Mouse (Mus musculus): ENCODE measurements at regions not wholly inside any gene's neighbourhood (a gene's known extent, or its start where the extent isn't known, plus 50 kb on each side); places are given as distances from the start of the nearest gene placed in this dataset.

DNA sequence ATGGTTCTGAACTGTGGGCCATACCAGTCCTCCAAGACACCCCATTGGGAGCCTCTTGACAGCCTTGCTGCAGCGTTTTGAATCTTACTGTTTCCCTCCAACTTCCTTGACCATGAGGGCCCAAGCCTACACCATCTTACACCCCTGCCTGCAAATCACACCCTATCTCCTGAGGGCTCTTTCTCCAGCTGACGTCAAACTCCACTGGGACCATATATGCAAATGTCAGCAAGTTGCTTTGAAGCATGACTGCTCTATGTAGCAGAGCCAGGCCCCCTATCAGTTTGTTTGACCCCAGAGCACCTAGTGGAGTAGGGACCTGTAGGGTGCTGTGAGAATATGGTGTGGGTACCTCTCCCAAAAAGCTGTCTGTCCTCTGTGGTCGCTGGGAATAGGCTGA is 172.8 kb downstream of the Ttc8 start:
- no peak overlapping the region for H3K4me3 ChIP-seq (ENCODE audit: low read length)
- peaks cover 14% of the 10 kb centered on the region; the same call in 1 of the 2 replicates for H3K27me3 ChIP-seq (ENCODE audit: insufficient read depth, low read length)
- H3K9ac ChIP-seq (replicated peaks; ENCODE audit: low read length) = no peak overlapping the region
- H3K4me2 ChIP-seq (replicated peaks; ENCODE audit: low read depth, low read length) = no peak overlapping the region
- ATAC-seq (ENCODE audit: low FRiP score, low TSS enrichment) = no peak
- no peaks in the 10 kb centered on the region for H3K36me3 ChIP-seq (ENCODE audit: insufficient read depth, low read length)
- 0 out of 2 replicates have a peak, but pooled peaks cover 4% of the 10 kb centered on the region for H3K4me1 ChIP-seq (ENCODE audit: insufficient read depth, low read length)
- no peak overlapping the region for H3K27ac ChIP-seq (ENCODE audit: low read length)
- H3K9me3 ChIP-seq (ENCODE audit: low read length) = no peaks in the 10 kb centered on the region
- WGBS = 61% methylated on average over 3 of the region's 3 CpGs

DNA sequence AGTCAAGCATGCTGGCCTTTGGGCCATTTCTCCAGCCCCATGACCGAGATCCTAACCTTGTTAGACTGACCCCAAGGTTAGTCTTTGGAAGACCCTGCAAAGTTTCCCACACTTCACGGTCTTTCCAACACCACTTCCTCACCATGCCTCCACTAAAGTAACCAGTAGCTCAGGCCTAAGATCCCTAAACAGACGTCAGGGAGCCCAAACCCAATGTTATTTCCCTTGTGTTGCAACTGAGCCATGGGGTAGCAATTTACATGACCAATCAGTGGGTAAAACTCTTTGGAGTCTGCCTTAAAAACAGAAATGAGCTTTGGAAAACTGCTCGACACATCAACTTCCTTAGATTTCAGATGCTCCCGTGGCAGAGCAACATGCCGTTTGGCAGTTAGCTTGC is 173.6 kb downstream of the Ttc8 start:
- H3K27me3 ChIP-seq (ENCODE audit: insufficient read depth, low read length) = peaks cover 18% of the 10 kb centered on the region; the same call in 1 of the 2 replicates
- no peak overlapping the region for H3K9ac ChIP-seq (replicated peaks; ENCODE audit: low read length)
- WGBS = 86% methylated on average over 6 of the region's 6 CpGs
- no peak overlapping the region for H3K27ac ChIP-seq (ENCODE audit: low read length)
- ATAC-seq (ENCODE audit: low FRiP score, low TSS enrichment) = no peak
- no peak overlapping the region for H3K4me2 ChIP-seq (replicated peaks; ENCODE audit: low read depth, low read length)
- H3K36me3 ChIP-seq (ENCODE audit: insufficient read depth, low read length) = no peaks in the 10 kb centered on the region
- no peaks in the 10 kb centered on the region for H3K9me3 ChIP-seq (ENCODE audit: low read length)
- no peak overlapping the region for H3K4me3 ChIP-seq (ENCODE audit: low read length)
- H3K4me1 ChIP-seq (ENCODE audit: insufficient read depth, low read length) = 0 out of 2 replicates have a peak, but pooled peaks cover 4% of the 10 kb centered on the region

GRCm38 (mm10) chr12:99096930-99097617 is 176.7 kb downstream of the Ttc8 start:
- Histone ChIP-seq H3K9ac (replicated peaks; ENCODE audit: low read length) (no peak overlapping the region), H3K4me2 (replicated peaks; ENCODE audit: low read depth, low read length) (0 out of 2 replicates have a peak overlapping the region, but pooled peaks have one; percentile 1), H3K27ac (ENCODE audit: low read length) (0 out of 2 replicates have a peak overlapping the region, but pooled peaks have one; percentile 4), H3K27me3 (ENCODE audit: insufficient read depth, low read length) (peaks cover 20% of the 10 kb centered on the region; the same call in 1 of the 2 replicates), H3K4me3 (ENCODE audit: low read length) (no peak overlapping the region), H3K36me3 (ENCODE audit: insufficient read depth, low read length) (no peaks in the 10 kb centered on the region), H3K9me3 (ENCODE audit: low read length) (no peaks in the 10 kb centered on the region), H3K4me1 (ENCODE audit: insufficient read depth, low read length) (0 out of 2 replicates have a peak, but pooled peaks cover 4% of the 10 kb centered on the region)
- peak; percentile 70 for ATAC-seq (ENCODE audit: low FRiP score, low TSS enrichment)
- WGBS = 34% methylated on average over 14 of the region's 14 CpGs

- H3K4me2 ChIP-seq (replicated peaks; ENCODE audit: low read depth, low read length) = no peak overlapping the region
- H3K4me1 ChIP-seq (ENCODE audit: insufficient read depth, low read length) = 0 out of 2 replicates have a peak, but pooled peaks cover 4% of the 10 kb centered on the region
- ATAC-seq (ENCODE audit: low FRiP score, low TSS enrichment) = peak; percentile 69
- no peaks in the 10 kb centered on the region for H3K9me3 ChIP-seq (ENCODE audit: low read length)
- H3K27ac ChIP-seq (ENCODE audit: low read length) = 0 out of 2 replicates have a peak overlapping the region, but pooled peaks have one; percentile 4
- 81% methylated on average over 17 of the region's 17 CpGs for WGBS
- peaks cover 20% of the 10 kb centered on the region; the same call in 1 of the 2 replicates for H3K27me3 ChIP-seq (ENCODE audit: insufficient read depth, low read length)
- no peak overlapping the region for H3K9ac ChIP-seq (replicated peaks; ENCODE audit: low read length)
- H3K4me3 ChIP-seq (ENCODE audit: low read length) = no peak overlapping the region
- no peaks in the 10 kb centered on the region for H3K36me3 ChIP-seq (ENCODE audit: insufficient read depth, low read length)
Measured at GRCm38 (mm10) chr12:99097618-99098066, 177.3 kb downstream of the Ttc8 start.

- Histone ChIP-seq H3K27ac (ENCODE audit: low read length) (no peak overlapping the region), H3K4me2 (replicated peaks; ENCODE audit: low read depth, low read length) (no peak overlapping the region), H3K9ac (replicated peaks; ENCODE audit: low read length) (no peak overlapping the region), H3K9me3 (ENCODE audit: low read length) (no peaks in the 10 kb centered on the region), H3K27me3 (ENCODE audit: insufficient read depth, low read length) (peaks cover 18% of the 10 kb centered on the region; the same call in 1 of the 2 replicates), H3K4me3 (ENCODE audit: low read length) (no peak overlapping the region), H3K4me1 (ENCODE audit: insufficient read depth, low read length) (0 out of 2 replicates have a peak, but pooled peaks cover 4% of the 10 kb centered on the region), H3K36me3 (ENCODE audit: insufficient read depth, low read length) (no peaks in the 10 kb centered on the region)
- no peak for ATAC-seq (ENCODE audit: low FRiP score, low TSS enrichment)
- 65% methylated on average over 7 of the region's 7 CpGs for WGBS
Measured at GRCm38 (mm10) chr12:99099881-99100280, 179.5 kb downstream of the Ttc8 start.

DNA sequence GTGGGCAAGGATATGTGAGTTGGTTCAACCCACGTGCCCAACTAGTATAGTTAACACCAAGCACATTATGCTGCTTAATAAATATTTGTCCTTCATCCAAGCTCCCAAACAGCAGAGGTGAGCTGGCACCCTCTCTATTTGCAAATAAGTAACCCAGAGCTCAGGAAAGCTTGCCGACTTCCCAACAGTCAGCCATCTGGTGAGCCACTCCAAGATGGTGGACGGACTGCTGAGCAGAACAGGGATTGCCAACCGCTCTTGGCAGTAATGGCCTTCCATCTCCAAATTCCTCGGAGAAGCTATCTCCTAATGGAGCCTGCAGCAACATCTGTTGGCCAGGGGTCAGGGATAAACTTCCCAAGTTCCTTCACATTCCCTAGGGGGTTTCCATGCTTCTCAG is 188.2 kb downstream of the Ttc8 start:
- no peak for ATAC-seq (ENCODE audit: low FRiP score, low TSS enrichment)

DNA sequence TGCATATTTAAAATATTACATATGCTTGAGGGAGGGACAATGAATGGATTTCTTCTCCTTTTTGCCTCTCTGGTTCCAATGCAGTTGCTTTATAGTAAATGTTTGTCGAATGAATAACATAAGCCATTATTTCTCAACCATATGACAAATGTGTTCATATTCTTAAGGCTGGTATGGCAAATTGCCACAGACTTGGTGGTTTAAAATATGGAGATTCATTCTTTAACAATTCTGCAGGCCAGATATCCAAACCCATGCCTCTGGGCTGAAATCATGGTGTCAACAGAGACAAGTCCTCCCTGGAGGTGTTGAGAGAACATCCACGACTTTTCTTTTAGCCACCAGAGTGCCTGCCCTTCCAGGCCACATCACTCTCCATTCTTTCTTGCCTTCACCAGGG is 193.4 kb downstream of the Ttc8 start:
- Histone ChIP-seq H3K27ac (ENCODE audit: low read length) (no peak overlapping the region), H3K4me3 (ENCODE audit: low read length) (no peak overlapping the region), H3K4me2 (replicated peaks; ENCODE audit: low read depth, low read length) (no peak overlapping the region), H3K27me3 (ENCODE audit: insufficient read depth, low read length) (peaks cover 36% of the 10 kb centered on the region), H3K36me3 (ENCODE audit: insufficient read depth, low read length) (no peaks in the 10 kb centered on the region), H3K9ac (replicated peaks; ENCODE audit: low read length) (no peak overlapping the region), H3K4me1 (ENCODE audit: insufficient read depth, low read length) (no peaks in the 10 kb centered on the region), H3K9me3 (ENCODE audit: low read length) (peaks cover 1% of the 10 kb centered on the region; the same call in 1 of the 2 replicates)
- 84% methylated on average over 2 of the region's 2 CpGs for WGBS
- no peak for ATAC-seq (ENCODE audit: low FRiP score, low TSS enrichment)

More for the DNA sequence above, 188.2 kb downstream of the Ttc8 start:
- Histone ChIP-seq H3K4me1 (ENCODE audit: insufficient read depth, low read length) (no peaks in the 10 kb centered on the region), H3K4me3 (ENCODE audit: low read length) (no peak overlapping the region), H3K9ac (replicated peaks; ENCODE audit: low read length) (no peak overlapping the region), H3K9me3 (ENCODE audit: low read length) (peaks cover 11% of the 10 kb centered on the region), H3K36me3 (ENCODE audit: insufficient read depth, low read length) (no peaks in the 10 kb centered on the region), H3K27ac (ENCODE audit: low read length) (no peak overlapping the region), H3K4me2 (replicated peaks; ENCODE audit: low read depth, low read length) (no peak overlapping the region), H3K27me3 (ENCODE audit: insufficient read depth, low read length) (peaks cover 21% of the 10 kb centered on the region)
- WGBS = 88% methylated on average over 5 of the region's 5 CpGs

DNA sequence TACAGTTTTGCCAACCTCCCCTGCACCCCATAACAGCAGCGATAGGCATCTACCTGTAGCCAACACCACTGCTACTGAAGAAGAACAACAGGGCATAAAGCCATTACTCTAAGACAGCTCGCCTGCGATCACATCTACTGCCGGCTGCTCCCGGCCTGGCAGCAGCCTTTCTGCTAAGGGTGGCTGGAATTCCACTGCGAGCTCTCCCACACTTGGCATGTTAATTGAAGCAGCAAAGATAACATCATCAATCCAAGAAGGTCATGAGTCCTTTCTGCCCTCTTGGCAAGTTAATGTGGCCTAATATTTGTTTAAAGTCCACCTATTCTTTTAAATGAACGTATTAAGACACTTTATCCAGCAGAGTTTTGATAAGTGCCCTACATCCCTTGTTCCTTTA is 196.1 kb downstream of the Ttc8 start:
- Histone ChIP-seq H3K27me3 (ENCODE audit: insufficient read depth, low read length) (peaks cover 52% of the 10 kb centered on the region), H3K36me3 (ENCODE audit: insufficient read depth, low read length) (no peaks in the 10 kb centered on the region), H3K9ac (replicated peaks; ENCODE audit: low read length) (no peak overlapping the region), H3K4me2 (replicated peaks; ENCODE audit: low read depth, low read length) (no peak overlapping the region), H3K4me3 (ENCODE audit: low read length) (no peak overlapping the region), H3K27ac (ENCODE audit: low read length) (no peak overlapping the region), H3K9me3 (ENCODE audit: low read length) (peaks cover 4% of the 10 kb centered on the region; the same call in 1 of the 2 replicates), H3K4me1 (ENCODE audit: insufficient read depth, low read length) (no peaks in the 10 kb centered on the region)
- peak; percentile 88 for ATAC-seq (ENCODE audit: low FRiP score, low TSS enrichment)
- WGBS = 11% methylated on average over 7 of the region's 7 CpGs

- no peak overlapping the region for H3K27ac ChIP-seq (ENCODE audit: low read length)
- H3K4me2 ChIP-seq (replicated peaks; ENCODE audit: low read depth, low read length) = no peak overlapping the region
- H3K4me3 ChIP-seq (ENCODE audit: low read length) = no peak overlapping the region
- ATAC-seq (ENCODE audit: low FRiP score, low TSS enrichment) = no peak
- peaks cover 43% of the 10 kb centered on the region for H3K27me3 ChIP-seq (ENCODE audit: insufficient read depth, low read length)
- 88% methylated on average over 12 of the region's 12 CpGs for WGBS
- no peaks in the 10 kb centered on the region for H3K36me3 ChIP-seq (ENCODE audit: insufficient read depth, low read length)
- H3K4me1 ChIP-seq (ENCODE audit: insufficient read depth, low read length) = no peaks in the 10 kb centered on the region
- H3K9me3 ChIP-seq (ENCODE audit: low read length) = peaks cover 6% of the 10 kb centered on the region; the same call in 1 of the 2 replicates
- no peak overlapping the region for H3K9ac ChIP-seq (replicated peaks; ENCODE audit: low read length)
Measured at GRCm38 (mm10) chr12:99118381-99119115, 198.2 kb downstream of the Ttc8 start.
